Mouse (Mus musculus) retina, postnatal 7 days (tissue): ENCODE data around the gene Crtc3.

ENCODE experiments used
- DNase-seq: peaks from one replicate; pipeline ENCODE4 v3.0.0-alpha.2; 2012; ENCODE audit warnings: low read depth, low spot score

Crtc3 gene

GRCm38 (mm10) chr7:80638460-80638859 is 50.2 kb downstream of the Crtc3 start:
- no peak for DNase-seq

GRCm38 (mm10) chr7:80636953-80637800 is 51.5 kb downstream of the Crtc3 start:
- DNase-seq, result no peak

- DNase-seq, result no peak
Observed at GRCm38 (mm10) chr7:80636288-80636952, 52.3 kb downstream of the Crtc3 start.

GRCm38 (mm10) chr7:80635866-80636265 is 52.8 kb downstream of the Crtc3 start:
- DNase-seq, result no peak

GRCm38 (mm10) chr7:80634741-80635140 is 53.9 kb downstream of the Crtc3 start:
- DNase-seq, result no peak

- no peak for DNase-seq
Observed at GRCm38 (mm10) chr7:80633635-80634034, 55.0 kb downstream of the Crtc3 start.

GRCm38 (mm10) chr7:80631993-80632392 is 56.7 kb downstream of the Crtc3 start:
- no peak for DNase-seq

- DNase-seq, result no peak
Observed at GRCm38 (mm10) chr7:80631405-80631804, 57.3 kb downstream of the Crtc3 start.

GRCm38 (mm10) chr7:80629369-80629768 is 59.3 kb downstream of the Crtc3 start:
- DNase-seq, result no peak

GRCm38 (mm10) chr7:80628708-80629183 is 59.9 kb downstream of the Crtc3 start:
- DNase-seq, result no peak

GRCm38 (mm10) chr7:80626943-80627342 is 61.7 kb downstream of the Crtc3 start:
- no peak for DNase-seq

- no peak for DNase-seq
Observed at GRCm38 (mm10) chr7:80625841-80626240, 62.8 kb downstream of the Crtc3 start.

GRCm38 (mm10) chr7:80623276-80623675 is 65.4 kb downstream of the Crtc3 start:
- DNase-seq, result no peak

- DNase-seq, result no peak
Observed at GRCm38 (mm10) chr7:80616096-80616495, 72.6 kb downstream of the Crtc3 start.

- DNase-seq, result no peak
Observed at GRCm38 (mm10) chr7:80614042-80614441, 74.6 kb downstream of the Crtc3 start.

GRCm38 (mm10) chr7:80612191-80612787 is 76.4 kb downstream of the Crtc3 start:
- DNase-seq, result no peak

GRCm38 (mm10) chr7:80611646-80612045 is 77.0 kb downstream of the Crtc3 start:
- DNase-seq, result no peak

GRCm38 (mm10) chr7:80607503-80607902 is 81.2 kb downstream of the Crtc3 start:
- no peak for DNase-seq

GRCm38 (mm10) chr7:80606435-80606834 is 82.2 kb downstream of the Crtc3 start:
- no peak for DNase-seq

- DNase-seq, result no peak
Observed at GRCm38 (mm10) chr7:80605557-80605930, 83.1 kb downstream of the Crtc3 start.

GRCm38 (mm10) chr7:80604908-80605556 is 83.6 kb downstream of the Crtc3 start:
- DNase-seq, result no peak

GRCm38 (mm10) chr7:80602574-80602973 is 86.1 kb downstream of the Crtc3 start:
- DNase-seq, result no peak
